8 mouse cellular contexts compared by ENCODE assay signal in the genomic region with DNA sequence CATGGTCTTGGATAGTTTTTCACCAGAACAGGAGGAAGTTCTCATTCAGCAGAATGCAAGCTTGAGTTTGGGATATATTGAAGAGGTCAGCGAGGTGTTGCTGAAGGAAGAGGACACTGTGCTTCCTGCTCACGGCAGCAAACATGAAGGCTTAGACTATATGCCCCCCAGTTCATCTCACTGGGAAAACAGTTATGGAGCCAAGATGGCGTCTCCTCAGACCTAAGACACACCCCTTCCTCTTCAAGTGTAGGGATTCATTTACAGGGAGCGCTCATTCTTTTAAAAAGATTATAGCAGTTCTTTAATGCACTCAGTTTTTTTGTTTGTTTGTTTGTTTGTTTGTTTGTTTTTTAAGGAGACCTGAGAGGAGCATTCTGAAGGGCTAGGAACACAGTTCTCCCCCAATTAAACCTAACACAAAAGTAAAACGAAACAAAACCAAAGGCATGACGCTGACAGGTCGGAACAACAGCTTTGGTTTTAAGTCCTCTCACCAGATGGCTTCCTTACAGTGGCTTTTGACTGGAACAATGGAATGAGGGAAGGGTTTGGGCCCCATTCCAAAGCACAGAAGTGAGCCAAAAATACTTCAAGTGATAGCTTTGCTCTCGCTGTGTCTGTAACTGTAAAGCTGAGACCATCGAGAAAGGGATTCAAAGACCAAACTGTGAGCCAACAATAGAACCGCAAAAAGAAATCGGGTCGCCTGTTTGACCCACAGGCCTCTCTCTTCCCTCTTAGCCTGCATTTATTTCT.
DNase-seq lines count a peak whose midpoint lies in the region; ATAC-seq and TF ChIP-seq lines count a peak whose summit lies in the region.

No protein-coding gene starts in this region.

- no peak for TF ChIP-seq CTCF in midbrain, postnatal 0 days (IDR thresholded peaks at IDR 0.05)
- TF ChIP-seq CTCF in lung, postnatal 0 days (IDR thresholded peaks at IDR 0.05) = no peak

- H3K27me3 ChIP-seq in forebrain, embryonic 15.5 days = no peaks in the 10 kb centered on the region
- H3K27me3 ChIP-seq in forebrain, embryonic 10.5 days (ENCODE audit: poor library complexity, severe bottlenecking) = no peaks in the 10 kb centered on the region
- H3K27me3 ChIP-seq in midbrain, postnatal 0 days (ENCODE audit: insufficient read depth, low read length) = no peaks in the 10 kb centered on the region
- no peaks in the 10 kb centered on the region for H3K27me3 ChIP-seq in midbrain, embryonic 16.5 days (ENCODE audit: control insufficient read depth, insufficient read depth, low read depth, low read length)
- H3K27me3 ChIP-seq in heart, embryonic 14.5 days (ENCODE audit: control insufficient read depth, insufficient read depth, low read length) = no peaks in the 10 kb centered on the region
- no peaks in the 10 kb centered on the region for H3K27me3 ChIP-seq in lung, postnatal 0 days (replicated peaks; ENCODE audit: insufficient read depth, low read length)

- H3K36me3 ChIP-seq in forebrain, embryonic 15.5 days = no peaks in the 10 kb centered on the region
- no peaks in the 10 kb centered on the region for H3K36me3 ChIP-seq in forebrain, embryonic 10.5 days (replicated peaks)
- no peaks in the 10 kb centered on the region for H3K36me3 ChIP-seq in midbrain, postnatal 0 days (ENCODE audit: insufficient read depth, low read length)
- no peaks in the 10 kb centered on the region for H3K36me3 ChIP-seq in midbrain, embryonic 16.5 days (ENCODE audit: control insufficient read depth, insufficient read depth, low read length)
- H3K36me3 ChIP-seq in heart, embryonic 14.5 days (ENCODE audit: control insufficient read depth, insufficient read depth, low read length) = no peaks in the 10 kb centered on the region
- no peaks in the 10 kb centered on the region for H3K36me3 ChIP-seq in lung, postnatal 0 days (ENCODE audit: insufficient read depth, low read length)

- DNase-seq in forebrain, embryonic 10.5 days (ENCODE audit: extremely low spot score, low spot score) = no peak
- peak; percentile 73 for DNase-seq in midbrain, postnatal 0 days (ENCODE audit: low spot score)
- peak; percentile 89 for DNase-seq in lung, postnatal 0 days (ENCODE audit: low spot score)
- no peak for DNase-seq in liver

- H3K9ac ChIP-seq in forebrain, embryonic 15.5 days (replicated peaks) = no peak overlapping the region
- H3K9ac ChIP-seq in midbrain, postnatal 0 days (replicated peaks; ENCODE audit: low read length, poor library complexity, severe bottlenecking) = no peak overlapping the region
- H3K9ac ChIP-seq in midbrain, embryonic 16.5 days (ENCODE audit: low read depth, low read length) = no peak overlapping the region
- H3K9ac ChIP-seq in heart, embryonic 14.5 days (ENCODE audit: low read length) = peak overlapping the region; percentile 56
- H3K9ac ChIP-seq in lung, postnatal 0 days (replicated peaks; ENCODE audit: low read depth) = no peak overlapping the region

- H3K27ac ChIP-seq in forebrain, embryonic 15.5 days (replicated peaks) = peak overlapping the region; percentile 42
- H3K27ac ChIP-seq in forebrain, embryonic 10.5 days = no peak overlapping the region
- no peak overlapping the region for H3K27ac ChIP-seq in midbrain, postnatal 0 days (ENCODE audit: low read depth, low read length)
- H3K27ac ChIP-seq in midbrain, embryonic 16.5 days (ENCODE audit: low read length) = no peak overlapping the region
- H3K27ac ChIP-seq in heart, embryonic 14.5 days (replicated peaks in 1 of 2; ENCODE audit: control insufficient read depth in 1 of 2, insufficient read depth in 1 of 2, low read depth in 2 of 2, low read length in 2 of 2) = peak overlapping the region; percentile 84 to 95
- peak overlapping the region; percentile 33 for H3K27ac ChIP-seq in lung, postnatal 0 days (ENCODE audit: low read length)

- 0 out of 2 replicates have a peak, but pooled peaks have one; percentile 20 for TF ChIP-seq EP300 in lung, postnatal 0 days (IDR thresholded peaks at IDR 0.05)

- 40% methylated on average over 12 of the region's 12 CpGs for WGBS in forebrain, embryonic 15.5 days
- 86% methylated on average over 12 of the region's 12 CpGs for WGBS in forebrain, embryonic 10.5 days
- 54% methylated on average over 12 of the region's 12 CpGs for WGBS in midbrain, postnatal 0 days
- WGBS in midbrain, embryonic 16.5 days = 55% methylated on average over 12 of the region's 12 CpGs
- WGBS in heart, embryonic 14.5 days = 33% methylated on average over 12 of the region's 12 CpGs
- WGBS in lung, postnatal 0 days = 47% methylated on average over 12 of the region's 12 CpGs

- H3K9me3 ChIP-seq in forebrain, embryonic 15.5 days = no peaks in the 10 kb centered on the region
- no peaks in the 10 kb centered on the region for H3K9me3 ChIP-seq in forebrain, embryonic 10.5 days
- H3K9me3 ChIP-seq in midbrain, postnatal 0 days (ENCODE audit: low read length) = no peaks in the 10 kb centered on the region
- no peaks in the 10 kb centered on the region for H3K9me3 ChIP-seq in midbrain, embryonic 16.5 days (replicated peaks; ENCODE audit: control insufficient read depth, low read length, poor library complexity, severe bottlenecking)
- no peaks in the 10 kb centered on the region for H3K9me3 ChIP-seq in heart, embryonic 14.5 days (ENCODE audit: control insufficient read depth, low read length)
- no peaks in the 10 kb centered on the region for H3K9me3 ChIP-seq in lung, postnatal 0 days (ENCODE audit: low read length)

- peak; percentile 83 for ATAC-seq in forebrain, embryonic 15.5 days (replicated peaks)
- ATAC-seq in midbrain, postnatal 0 days (ENCODE audit: low FRiP score) = no peak
- ATAC-seq in midbrain, embryonic 16.5 days = no peak; the same call in 1 of the 2 replicates
- peak; percentile 77 for ATAC-seq in heart, embryonic 14.5 days (ENCODE audit: insufficient number of reproducible peaks, insufficient read depth, low FRiP score, low read depth)
- peak; percentile 77 for ATAC-seq in lung, postnatal 0 days
- ATAC-seq in erythroid progenitor cell, adult 5-6 weeks (replicated peaks; ENCODE audit: low FRiP score, poor library complexity, severe bottlenecking) = no peak

- H3K4me1 ChIP-seq in forebrain, embryonic 15.5 days = peaks cover 18% of the 10 kb centered on the region
- H3K4me1 ChIP-seq in forebrain, embryonic 10.5 days = peaks cover 12% of the 10 kb centered on the region
- H3K4me1 ChIP-seq in midbrain, postnatal 0 days (ENCODE audit: insufficient read depth, low read length) = no peaks in the 10 kb centered on the region
- H3K4me1 ChIP-seq in midbrain, embryonic 16.5 days (ENCODE audit: control insufficient read depth, insufficient read depth, low read length) = peaks cover 3% of the 10 kb centered on the region; the same call in 1 of the 2 replicates
- H3K4me1 ChIP-seq in heart, embryonic 14.5 days (ENCODE audit: control insufficient read depth in 2 of 2, insufficient read depth in 2 of 2, low read length in 2 of 2) = peaks cover 19 to 23% of the 10 kb centered on the region in 2 experiments
- H3K4me1 ChIP-seq in lung, postnatal 0 days (ENCODE audit: insufficient read depth, low read depth, low read length) = no peaks in the 10 kb centered on the region

- H3K4me3 ChIP-seq in forebrain, embryonic 15.5 days = no peak overlapping the region
- no peak overlapping the region for H3K4me3 ChIP-seq in forebrain, embryonic 10.5 days
- no peak overlapping the region for H3K4me3 ChIP-seq in midbrain, postnatal 0 days (ENCODE audit: low read depth, low read length)
- no peak overlapping the region for H3K4me3 ChIP-seq in midbrain, embryonic 16.5 days (ENCODE audit: low read depth, low read length)
- no peak overlapping the region for H3K4me3 ChIP-seq in heart, embryonic 14.5 days (ENCODE audit: control insufficient read depth in 1 of 2, insufficient read depth in 1 of 2, low read depth in 1 of 2, low read length in 2 of 2)
- H3K4me3 ChIP-seq in lung, postnatal 0 days (ENCODE audit: low read depth, low read length) = no peak overlapping the region

- H3K4me2 ChIP-seq in forebrain, embryonic 15.5 days (replicated peaks) = no peak overlapping the region
- H3K4me2 ChIP-seq in midbrain, postnatal 0 days (ENCODE audit: low read depth, low read length, poor library complexity, severe bottlenecking) = no peak overlapping the region
- H3K4me2 ChIP-seq in midbrain, embryonic 16.5 days (ENCODE audit: low read length) = no peak overlapping the region
- H3K4me2 ChIP-seq in heart, embryonic 14.5 days (ENCODE audit: low read length) = peak overlapping the region; percentile 29
- H3K4me2 ChIP-seq in lung, postnatal 0 days (replicated peaks; ENCODE audit: low read depth, low read length) = no peak overlapping the region

Comparison
In these comparisons a context has a peak if more than half of its experiments do, and no peak if none do; other contexts are left out.
1. H3K27ac ChIP-seq: peak in forebrain, embryonic 15.5 days (single experiment), heart, embryonic 14.5 days (2 of 2) and lung, postnatal 0 days (single experiment); none in forebrain, embryonic 10.5 days (single experiment), midbrain, postnatal 0 days (single experiment) and midbrain, embryonic 16.5 days (single experiment).
2. ATAC-seq: peak in forebrain, embryonic 15.5 days (single experiment), heart, embryonic 14.5 days (single experiment) and lung, postnatal 0 days (single experiment); none in midbrain, postnatal 0 days (single experiment), midbrain, embryonic 16.5 days (single experiment) and erythroid progenitor cell, adult 5-6 weeks (single experiment).
3. DNase-seq: peak in midbrain, postnatal 0 days (single experiment) and lung, postnatal 0 days (single experiment); none in forebrain, embryonic 10.5 days (single experiment) and liver (single experiment).